ENCODE assay signal across 17 mouse cellular contexts in the genomic region with DNA sequence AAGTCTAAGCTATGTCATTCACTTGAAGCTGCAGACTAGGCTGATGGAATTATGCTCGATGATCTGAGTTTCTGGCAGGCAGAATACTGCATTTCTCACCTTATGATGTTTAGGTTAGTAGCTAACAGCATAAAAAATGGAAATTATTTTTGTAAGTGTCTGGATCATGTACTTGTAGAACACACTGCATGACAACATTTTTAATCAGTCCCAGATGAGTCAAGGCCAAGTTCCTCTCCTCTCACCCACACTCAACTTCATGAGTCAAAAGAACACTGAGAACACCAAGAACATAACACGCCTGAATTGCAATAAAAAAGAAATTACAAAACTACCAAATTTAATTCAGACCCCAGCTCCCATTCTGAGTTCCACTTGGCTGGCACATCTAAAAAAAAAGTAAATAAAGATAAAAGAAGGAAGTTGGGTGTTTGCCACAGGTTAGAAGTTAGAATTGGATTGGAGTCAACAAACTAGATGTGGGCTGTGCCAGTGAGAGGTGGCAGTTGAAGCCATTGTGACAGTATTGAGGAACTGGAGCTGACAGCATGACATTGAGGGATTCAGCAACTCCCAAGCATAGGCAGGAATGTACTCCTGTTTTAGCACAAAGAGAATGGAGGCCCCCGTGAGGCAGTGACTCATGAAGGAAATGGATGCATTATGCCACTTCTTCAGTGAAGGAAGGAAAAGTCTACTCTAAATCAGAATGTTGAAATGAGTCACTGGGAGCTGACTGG.
A peak's percentile ranks its signal among the peaks of the same experiment; 100 is the strongest.
DNase-seq lines count a peak whose midpoint lies in the region; ATAC-seq and TF ChIP-seq lines count a peak whose summit lies in the region.
"Had no signal": no experiment of that assay in that cellular context is flagged by ENCODE, and none has a peak within 500 bp of the region (broad histone marks: within the 10 kb centered on the region; RNA-seq: fewer than 3 reads in every experiment).

No protein-coding gene starts in this region.

- H3K27me3 ChIP-seq in forebrain, postnatal 0 days (ENCODE audit: insufficient read depth, low read length): no peaks in the 10 kb centered on the region
- no peaks in the 10 kb centered on the region for H3K27me3 ChIP-seq in forebrain, embryonic 14.5 days (replicated peaks; ENCODE audit: control insufficient read depth, insufficient read depth, low read length)
- no peaks in the 10 kb centered on the region for H3K27me3 ChIP-seq in embryonic facial prominence, embryonic 10.5 days (replicated peaks; ENCODE audit: low read depth, poor library complexity, severe bottlenecking)
- H3K27me3 ChIP-seq: embryonic facial prominence, embryonic 13.5 days; forebrain, embryonic 15.5 days; heart, embryonic 13.5 days; hindbrain, embryonic 15.5 days had no signal

- 68% methylated on average over 3 of the region's 3 CpGs for WGBS in forebrain, postnatal 0 days
- 77% methylated on average over 3 of the region's 3 CpGs for WGBS in forebrain, embryonic 14.5 days
- WGBS in embryonic facial prominence, embryonic 10.5 days: 86% methylated on average over 3 of the region's 3 CpGs

- no peak overlapping the region for H3K27ac ChIP-seq in forebrain, postnatal 0 days (ENCODE audit: low read depth, low read length)
- no peak overlapping the region for H3K27ac ChIP-seq in forebrain, embryonic 14.5 days (ENCODE audit: low read depth, low read length)
- no peak overlapping the region for H3K27ac ChIP-seq in embryonic facial prominence, embryonic 10.5 days (replicated peaks)
- H3K27ac ChIP-seq: embryonic facial prominence, embryonic 13.5 days; forebrain, embryonic 15.5 days; heart, embryonic 13.5 days; hindbrain, embryonic 15.5 days; macrophage had no signal

- H3K4me3 ChIP-seq in forebrain, postnatal 0 days (ENCODE audit: low read depth, low read length): no peak overlapping the region
- no peak overlapping the region for H3K4me3 ChIP-seq in forebrain, embryonic 14.5 days (ENCODE audit: low read depth, low read length)
- H3K4me3 ChIP-seq in embryonic facial prominence, embryonic 10.5 days: no peak overlapping the region
- H3K4me3 ChIP-seq: embryonic facial prominence, embryonic 13.5 days; forebrain, embryonic 15.5 days; heart, embryonic 13.5 days; hindbrain, embryonic 15.5 days had no signal

- H3K9me3 ChIP-seq in forebrain, postnatal 0 days (ENCODE audit: low read length): no peaks in the 10 kb centered on the region
- H3K9me3 ChIP-seq in forebrain, embryonic 14.5 days (replicated peaks; ENCODE audit: control insufficient read depth, low read length): no peaks in the 10 kb centered on the region
- H3K9me3 ChIP-seq in embryonic facial prominence, embryonic 10.5 days: 0 out of 2 replicates have a peak, but pooled peaks cover 2% of the 10 kb centered on the region
- H3K9me3 ChIP-seq: embryonic facial prominence, embryonic 13.5 days; forebrain, embryonic 15.5 days; heart, embryonic 13.5 days; hindbrain, embryonic 15.5 days had no signal

- TF ChIP-seq CTCF in forebrain, postnatal 0 days (IDR thresholded peaks at IDR 0.05; ENCODE audit: low read depth): no peak

- no peaks in the 10 kb centered on the region for H3K4me1 ChIP-seq in forebrain, postnatal 0 days (ENCODE audit: insufficient read depth)
- no peaks in the 10 kb centered on the region for H3K4me1 ChIP-seq in forebrain, embryonic 14.5 days (ENCODE audit: control insufficient read depth, insufficient read depth, low read length)
- H3K4me1 ChIP-seq in embryonic facial prominence, embryonic 10.5 days: no peaks in the 10 kb centered on the region
- H3K4me1 ChIP-seq: embryonic facial prominence, embryonic 13.5 days; forebrain, embryonic 15.5 days; heart, embryonic 13.5 days; hindbrain, embryonic 15.5 days had no signal

- no peak for DNase-seq in forebrain, postnatal 0 days
- DNase-seq in forebrain, embryonic 14.5 days (ENCODE audit: low spot score): no peak
- DNase-seq in right cerebral cortex, adult 18-20 months: peak; percentile 84
- DNase-seq in right cerebral cortex, postnatal 4 days: no peak
- DNase-seq in left cerebral cortex, adult 8-10 months (ENCODE audit: low spot score in 2 of 2): peak; percentile 15 to 69
- no peak for DNase-seq in embryonic facial prominence, embryonic 10.5 days (ENCODE audit: low spot score)
- no peak for DNase-seq in thymus, postnatal 0 days (ENCODE audit: low spot score)
- DNase-seq: adrenal gland, adult 2 months; cerebellum, postnatal 14 days; kidney, adult 2 months; thymus, adult 2 months had no signal

- H3K36me3 ChIP-seq in forebrain, postnatal 0 days (ENCODE audit: insufficient read depth): no peaks in the 10 kb centered on the region
- no peaks in the 10 kb centered on the region for H3K36me3 ChIP-seq in forebrain, embryonic 14.5 days (ENCODE audit: control insufficient read depth, insufficient read depth, low read length)
- no peaks in the 10 kb centered on the region for H3K36me3 ChIP-seq in embryonic facial prominence, embryonic 10.5 days (replicated peaks)
- H3K36me3 ChIP-seq: embryonic facial prominence, embryonic 13.5 days; forebrain, embryonic 15.5 days; heart, embryonic 13.5 days; hindbrain, embryonic 15.5 days had no signal

- no peak overlapping the region for H3K9ac ChIP-seq in forebrain, postnatal 0 days
- H3K9ac ChIP-seq in forebrain, embryonic 14.5 days (ENCODE audit: low read length): no peak overlapping the region
- H3K9ac ChIP-seq: embryonic facial prominence, embryonic 13.5 days; forebrain, embryonic 15.5 days; heart, embryonic 13.5 days; hindbrain, embryonic 15.5 days had no signal

- H3K4me2 ChIP-seq in forebrain, postnatal 0 days (ENCODE audit: low read depth): no peak overlapping the region
- no peak overlapping the region for H3K4me2 ChIP-seq in forebrain, embryonic 14.5 days (ENCODE audit: low read length)
- H3K4me2 ChIP-seq: embryonic facial prominence, embryonic 13.5 days; forebrain, embryonic 15.5 days; heart, embryonic 13.5 days; hindbrain, embryonic 15.5 days had no signal

- peak; percentile 29; the same call in 1 of the 2 replicates for ATAC-seq in forebrain, postnatal 0 days
- no peak for ATAC-seq in forebrain, embryonic 14.5 days
- no peak for ATAC-seq in erythroblast, adult 5-6 weeks (replicated peaks; ENCODE audit: low FRiP score, poor library complexity, severe bottlenecking)
- ATAC-seq: forebrain, embryonic 15.5 days had no signal

Comparison
In these comparisons a context has a peak if more than half of its experiments do, and no peak if none do; other contexts are left out.
1. DNase-seq: peak in right cerebral cortex, adult 18-20 months (single experiment) and left cerebral cortex, adult 8-10 months (2 of 2); none in forebrain, postnatal 0 days (single experiment), forebrain, embryonic 14.5 days (single experiment), right cerebral cortex, postnatal 4 days (single experiment), embryonic facial prominence, embryonic 10.5 days (single experiment) and thymus, postnatal 0 days (single experiment).